In genomic region chr9:64340351-64341253, GRCm38 (mm10) we compare ENCODE assay signal across 8 mouse cellular contexts. TPM values are rescaled to one million over a fixed set of nuclear protein-coding genes. Genes with fewer than 3 reads are reported as not detected.
A peak's percentile ranks its signal among the peaks of the same experiment; 100 is the strongest.
DNase-seq lines count a peak whose midpoint lies in the region; ATAC-seq and TF ChIP-seq lines count a peak whose summit lies in the region.

No protein-coding gene starts in this region.

- H3K4me3 ChIP-seq in ES-Bruce4 (ENCODE audit: low read depth, low read length) = peak overlapping the region; percentile 67
- H3K4me3 ChIP-seq in forebrain, embryonic 12.5 days (replicated peaks) = peak overlapping the region; percentile 58
- H3K4me3 ChIP-seq in liver, embryonic 15.5 days (replicated peaks) = peak overlapping the region; percentile 74
- H3K4me3 ChIP-seq in neural tube, embryonic 11.5 days (ENCODE audit: low read depth, low read length) = peak overlapping the region; percentile 63
- H3K4me3 ChIP-seq in stomach, embryonic 16.5 days (replicated peaks; ENCODE audit: low read length) = peak overlapping the region; percentile 77

- no peak for TF ChIP-seq EP300 in ES-Bruce4 (IDR thresholded peaks at IDR 0.05; ENCODE audit: insufficient read depth, low read depth, low read length)

- peak; percentile 74 for DNase-seq in c-Kit-positive CD71-positive TER-119-positive erythroid progenitor cells, embryonic 14.5 days (ENCODE audit: low spot score)
- DNase-seq in heart, postnatal 10 days = peak; percentile 85 to 86
- DNase-seq in kidney, postnatal 4 days = peak; percentile 80 to 89
- DNase-seq in neural tube, embryonic 11.5 days (ENCODE audit: low spot score) = peak; percentile 84

- no peaks in the 10 kb centered on the region for H3K27me3 ChIP-seq in ES-Bruce4 (ENCODE audit: control insufficient read depth, insufficient read depth, low read length, poor library complexity, severe bottlenecking)
- no peaks in the 10 kb centered on the region for H3K27me3 ChIP-seq in forebrain, embryonic 12.5 days
- no peaks in the 10 kb centered on the region for H3K27me3 ChIP-seq in liver, embryonic 15.5 days
- H3K27me3 ChIP-seq in neural tube, embryonic 11.5 days (ENCODE audit: control insufficient read depth, insufficient read depth, low read length) = no peaks in the 10 kb centered on the region
- H3K27me3 ChIP-seq in stomach, embryonic 16.5 days (ENCODE audit: control insufficient read depth, insufficient read depth, low read length) = no peaks in the 10 kb centered on the region

- TF ChIP-seq POLR2A in ES-Bruce4 (IDR thresholded peaks at IDR 0.05; ENCODE audit: insufficient read depth, low read length) = no peak

- ATAC-seq in forebrain, embryonic 12.5 days (ENCODE audit: low FRiP score) = peak; percentile 90
- ATAC-seq in liver, embryonic 15.5 days (ENCODE audit: insufficient read depth) = peak; percentile 91
- ATAC-seq in neural tube, embryonic 11.5 days (ENCODE audit: insufficient read depth, low FRiP score, low TSS enrichment) = peak; percentile 89
- peak; percentile 90 for ATAC-seq in stomach, embryonic 16.5 days (ENCODE audit: insufficient read depth, low FRiP score)

- H3K4me1 ChIP-seq in ES-Bruce4 (ENCODE audit: control insufficient read depth, insufficient read depth, low read length) = peaks cover 3% of the 10 kb centered on the region
- peaks cover 13% of the 10 kb centered on the region for H3K4me1 ChIP-seq in forebrain, embryonic 12.5 days
- peaks cover 18% of the 10 kb centered on the region for H3K4me1 ChIP-seq in liver, embryonic 15.5 days (replicated peaks)
- peaks cover 8% of the 10 kb centered on the region; the same call in 1 of the 2 replicates for H3K4me1 ChIP-seq in neural tube, embryonic 11.5 days (ENCODE audit: control insufficient read depth, insufficient read depth, low read length)
- peaks cover 8% of the 10 kb centered on the region for H3K4me1 ChIP-seq in stomach, embryonic 16.5 days (ENCODE audit: control insufficient read depth, insufficient read depth, low read length)

- intact Hi-C loops in heart, postnatal 10 days (cut with DNase I) = loop anchor here (5.0 kb wide), 2 partner anchors 397 to 622 kb away; partner anchors contain the start of genes Ints14 and Rab11a

- peak overlapping the region; percentile 89 for H3K9ac ChIP-seq in ES-Bruce4 (ENCODE audit: low read depth, poor library complexity, severe bottlenecking)
- peak overlapping the region; percentile 98 for H3K9ac ChIP-seq in forebrain, embryonic 12.5 days
- H3K9ac ChIP-seq in liver, embryonic 15.5 days = peak overlapping the region; percentile 92
- peak overlapping the region; percentile 100 for H3K9ac ChIP-seq in neural tube, embryonic 11.5 days (ENCODE audit: low read length)
- peak overlapping the region; percentile 100 for H3K9ac ChIP-seq in stomach, embryonic 16.5 days (ENCODE audit: low read length)

- H3K4me2 ChIP-seq in forebrain, embryonic 12.5 days = peak overlapping the region; percentile 75
- peak overlapping the region; percentile 93 for H3K4me2 ChIP-seq in liver, embryonic 15.5 days
- peak overlapping the region; percentile 85 for H3K4me2 ChIP-seq in neural tube, embryonic 11.5 days (ENCODE audit: low read depth)
- peak overlapping the region; percentile 59 for H3K4me2 ChIP-seq in stomach, embryonic 16.5 days (ENCODE audit: low read depth, low read length)

- H3K36me3 ChIP-seq in ES-Bruce4 (ENCODE audit: control insufficient read depth, insufficient read depth, low read length, poor library complexity, severe bottlenecking) = no peaks in the 10 kb centered on the region
- peaks cover 15% of the 10 kb centered on the region for H3K36me3 ChIP-seq in forebrain, embryonic 12.5 days (replicated peaks)
- H3K36me3 ChIP-seq in liver, embryonic 15.5 days (replicated peaks) = 0 out of 2 replicates have a peak, but pooled peaks cover 13% of the 10 kb centered on the region
- no peaks in the 10 kb centered on the region for H3K36me3 ChIP-seq in neural tube, embryonic 11.5 days (ENCODE audit: control insufficient read depth, insufficient read depth, low read length)
- no peaks in the 10 kb centered on the region for H3K36me3 ChIP-seq in stomach, embryonic 16.5 days (ENCODE audit: control insufficient read depth, insufficient read depth, low read length)

- under 1% methylated on average over 85 of the region's 85 CpGs for WGBS in forebrain, embryonic 12.5 days
- under 1% methylated on average over 85 of the region's 85 CpGs for WGBS in liver, embryonic 15.5 days (ENCODE audit: insufficient replicate concordance)
- WGBS in neural tube, embryonic 11.5 days = under 1% methylated on average over 74 of the region's 85 CpGs
- WGBS in stomach, embryonic 16.5 days = under 1% methylated on average over 84 of the region's 85 CpGs

- H3K9me3 ChIP-seq in ES-Bruce4 (replicated peaks; ENCODE audit: control insufficient read depth, insufficient read depth, low read length, poor library complexity, severe bottlenecking) = no peaks in the 10 kb centered on the region
- no peaks in the 10 kb centered on the region for H3K9me3 ChIP-seq in forebrain, embryonic 12.5 days
- no peaks in the 10 kb centered on the region for H3K9me3 ChIP-seq in liver, embryonic 15.5 days (replicated peaks)
- H3K9me3 ChIP-seq in neural tube, embryonic 11.5 days (ENCODE audit: control insufficient read depth, low read length) = no peaks in the 10 kb centered on the region
- H3K9me3 ChIP-seq in stomach, embryonic 16.5 days (replicated peaks; ENCODE audit: control insufficient read depth, low read length) = no peaks in the 10 kb centered on the region

- peak overlapping the region; percentile 31 for H3K27ac ChIP-seq in ES-Bruce4 (ENCODE audit: insufficient read depth, low read length)
- H3K27ac ChIP-seq in forebrain, embryonic 12.5 days = peak overlapping the region; percentile 99
- peak overlapping the region; percentile 95 for H3K27ac ChIP-seq in liver, embryonic 15.5 days (replicated peaks)
- peak overlapping the region; percentile 99 for H3K27ac ChIP-seq in neural tube, embryonic 11.5 days (ENCODE audit: low read depth, low read length)
- peak overlapping the region; percentile 99 for H3K27ac ChIP-seq in stomach, embryonic 16.5 days (ENCODE audit: low read length)

- TF ChIP-seq CTCF in ES-Bruce4 (IDR thresholded peaks at IDR 0.05; ENCODE audit: low read depth, low read length) = no peak

RNA-seq across cellular contexts. Expression of gene Dis3l, which starts 0.5 kb away (rescaled TPM):
- polyA plus RNA-seq in ES-Bruce4 (2011; ENCODE audit: insufficient read depth, insufficient read length, low read depth, missing spikeins) = 9.3 and 10.4 TPM in 2 replicates
- 24.8 and 24.9 TPM in 2 replicates for polyA plus RNA-seq in forebrain, embryonic 12.5 days (2016; fragmentation: Nextera tagmentation; extraction: Ambion mirVana)
- total RNA-seq in heart, postnatal 10 days (2021) = 10 to 100 TPM; 17.4 to 21.3 TPM
- polyA plus RNA-seq in liver, embryonic 15.5 days (2015; fragmentation: Nextera tagmentation; extraction: Ambion mirVana) = 8.5 and 8.8 TPM in 2 replicates
- polyA plus RNA-seq in neural tube, embryonic 11.5 days (2014; fragmentation: Nextera tagmentation; extraction: Ambion mirVana) = 25.4 and 25.6 TPM in 2 replicates
- 17.6 and 20.4 TPM in 2 replicates for polyA plus RNA-seq in stomach, embryonic 16.5 days (2015; fragmentation: Nextera tagmentation; extraction: Ambion mirVana)

RNA-seq across cellular contexts. Expression of gene Megf11, which starts 44.8 kb away (rescaled TPM):
- 0.40 and 0.94 TPM in 2 replicates for polyA plus RNA-seq in ES-Bruce4 (2011; ENCODE audit: insufficient read depth, insufficient read length, low read depth, missing spikeins)
- polyA plus RNA-seq in forebrain, embryonic 12.5 days (2016; fragmentation: Nextera tagmentation; extraction: Ambion mirVana) = 3.8 and 5.2 TPM in 2 replicates
- 1 to 10 TPM; 3.3 to 4.2 TPM for total RNA-seq in heart, postnatal 10 days (2021)
- polyA plus RNA-seq in liver, embryonic 15.5 days (2015; fragmentation: Nextera tagmentation; extraction: Ambion mirVana) = 0.51 and 0.83 TPM in 2 replicates
- 4.7 and 5.7 TPM in 2 replicates for polyA plus RNA-seq in neural tube, embryonic 11.5 days (2014; fragmentation: Nextera tagmentation; extraction: Ambion mirVana)
- polyA plus RNA-seq in stomach, embryonic 16.5 days (2015; fragmentation: Nextera tagmentation; extraction: Ambion mirVana) = 1.2 TPM in 2 replicates

RNA-seq across cellular contexts. Expression of gene Tipin, which starts 59.2 kb away (rescaled TPM):
- 148 and 152 TPM in 2 replicates for polyA plus RNA-seq in ES-Bruce4 (2011; ENCODE audit: insufficient read depth, insufficient read length, low read depth, missing spikeins)
- 252 and 254 TPM in 2 replicates for polyA plus RNA-seq in forebrain, embryonic 12.5 days (2016; fragmentation: Nextera tagmentation; extraction: Ambion mirVana)
- total RNA-seq in heart, postnatal 10 days (2021) = 10 to 100 TPM; 26.6 to 28.9 TPM
- polyA plus RNA-seq in liver, embryonic 15.5 days (2015; fragmentation: Nextera tagmentation; extraction: Ambion mirVana) = 170 and 187 TPM in 2 replicates
- 218 and 240 TPM in 2 replicates for polyA plus RNA-seq in neural tube, embryonic 11.5 days (2014; fragmentation: Nextera tagmentation; extraction: Ambion mirVana)
- polyA plus RNA-seq in stomach, embryonic 16.5 days (2015; fragmentation: Nextera tagmentation; extraction: Ambion mirVana) = 132 and 162 TPM in 2 replicates

Comparison
In these comparisons a context has a peak if more than half of its experiments do, and no peak if none do; other contexts are left out.
1. Peak in every context shown above with its lines: DNase-seq, ATAC-seq, H3K4me3 ChIP-seq and H3K27ac ChIP-seq.
2. H3K27ac ChIP-seq: peak in every context shown above with its lines; median percentile 99 in forebrain, embryonic 12.5 days; 99 in neural tube, embryonic 11.5 days; 99 in stomach, embryonic 16.5 days; 95 in liver, embryonic 15.5 days; 31 in ES-Bruce4.